Mouse (Mus musculus) liver, embryonic 16.5 days (tissue): ENCODE data around the gene Cant1. TPM values are rescaled to one million over a fixed set of nuclear protein-coding genes. Genes with fewer than 3 reads are reported as not detected.

Source experiments
- ATAC-seq: fragments of 200-750 bp; cut with Nextera tagmentation; 2 replicates; pipeline ENCODE4 v1.8.0; 2017; ENCODE audit warnings: low read depth, mild to moderate bottlenecking, moderate number of reproducible peaks, moderate library complexity
- H3K27ac ChIP-seq: fragments of 300-500 bp; sonication (generic); 2 replicates; pipeline ENCODE4 v1.5.1; 2014; ENCODE audit warnings: mild to moderate bottlenecking, low read length
- H3K27me3 ChIP-seq: fragments of 300-500 bp; sonication (generic); 2 replicates; pipeline ENCODE4 v1.6.1; 2014; ENCODE audit warnings: low read depth, low read length, mixed read lengths; ENCODE audit not compliant: control insufficient read depth, insufficient read depth
- H3K36me3 ChIP-seq: fragments of 300-500 bp; sonication (generic); 2 replicates; pipeline ENCODE4 v1.6.1; 2014; ENCODE audit warnings: mild to moderate bottlenecking; ENCODE audit not compliant: control insufficient read depth, insufficient read depth
- H3K4me1 ChIP-seq: fragments of 300-500 bp; sonication (generic); 2 replicates; pipeline ENCODE4 v1.6.1; 2014; ENCODE audit warnings: low read depth, low read length, mixed read lengths; ENCODE audit not compliant: control insufficient read depth
- H3K4me2 ChIP-seq: fragments of 300-500 bp; sonication (generic); 2 replicates; pipeline ENCODE4 v1.6.1; 2014; ENCODE audit warnings: low read depth, low read length, mixed read lengths
- H3K4me3 ChIP-seq: fragments of 300-500 bp; sonication (generic); 2 replicates; pipeline ENCODE4 v1.5.1; 2014; ENCODE audit warnings: low read depth, mild to moderate bottlenecking, low read length
- H3K9ac ChIP-seq: fragments of 300-500 bp; sonication (generic); 2 replicates; pipeline ENCODE4 v1.6.1; 2014; ENCODE audit warnings: low read depth, low read length
- H3K9me3 ChIP-seq: fragments of 300-500 bp; sonication (generic); replicated peaks from 2 replicates; pipeline ENCODE4 v1.6.1; 2016; ENCODE audit warnings: low read length; ENCODE audit not compliant: control insufficient read depth
- WGBS: fragments of 180-500 bp; shearing (Covaris S2); extraction: QIAGEN DNeasy Blood & Tissue Kit; methylation state at CpG from one replicate; pipeline ENCODE4 v1.1.7; 2014; ENCODE audit not compliant: insufficient replicate concordance; 5-methylcytosine and 5-hydroxymethylcytosine counted together
- polyA plus RNA-seq: library from polyadenylated mRNA; unstranded; fragments of >200 nt; fragmentation: Nextera tagmentation; extraction: Ambion mirVana; gene quantifications from 2 replicates; pipeline ENCODE4 v1.2.1, GENCODE M21; 2015

Cant1 gene
- polyA plus RNA-seq, 1 experiment from 2014 or later = 8.2 TPM

DNA sequence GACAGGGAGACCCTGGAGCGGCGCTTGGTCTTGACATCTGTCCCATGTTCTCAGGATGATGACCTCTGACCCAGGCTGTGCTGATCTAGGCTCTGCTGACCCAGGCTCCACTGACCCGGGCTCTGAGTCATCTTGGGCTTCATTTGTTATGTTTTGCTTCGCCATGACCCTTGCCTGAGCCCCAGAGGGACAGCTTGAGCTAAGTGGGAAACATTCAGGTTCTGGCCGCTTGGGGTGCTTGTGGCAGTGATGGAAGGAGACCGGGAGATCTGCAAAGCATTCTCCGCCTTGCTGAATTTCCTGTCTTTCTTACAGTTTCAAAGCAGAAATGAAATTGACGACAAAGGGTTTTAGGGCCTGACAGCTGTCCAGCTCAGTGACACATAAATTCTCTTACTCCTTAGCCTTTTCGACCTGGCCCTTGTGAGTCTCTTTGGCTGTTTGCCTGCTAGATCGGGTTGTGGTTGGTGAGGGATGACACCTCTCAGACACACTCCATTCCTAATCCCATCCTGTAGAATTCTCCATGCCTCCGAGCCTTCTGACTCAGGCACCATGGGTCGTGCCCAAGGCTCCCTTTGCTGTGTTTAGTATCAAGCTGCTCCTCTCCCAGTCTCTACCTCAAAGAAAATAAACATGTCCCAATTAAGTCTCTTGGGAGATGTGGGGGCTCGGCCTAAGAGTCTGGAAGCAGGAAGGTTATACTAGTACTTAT is 5.9 kb upstream of the Cant1 start:
- Histone ChIP-seq H3K4me2 (no peak overlapping the region), H3K4me3 (no peak overlapping the region), H3K9me3 (no peaks in the 10 kb centered on the region), H3K4me1 (peaks cover under 1% of the 10 kb centered on the region; the same call in 1 of the 2 replicates), H3K36me3 (no peaks in the 10 kb centered on the region), H3K27me3 (peaks cover 8% of the 10 kb centered on the region), H3K27ac (no peak overlapping the region), H3K9ac (no peak overlapping the region)
- no peak for ATAC-seq
- WGBS = 43% methylated on average over 13 of the region's 13 CpGs

DNA sequence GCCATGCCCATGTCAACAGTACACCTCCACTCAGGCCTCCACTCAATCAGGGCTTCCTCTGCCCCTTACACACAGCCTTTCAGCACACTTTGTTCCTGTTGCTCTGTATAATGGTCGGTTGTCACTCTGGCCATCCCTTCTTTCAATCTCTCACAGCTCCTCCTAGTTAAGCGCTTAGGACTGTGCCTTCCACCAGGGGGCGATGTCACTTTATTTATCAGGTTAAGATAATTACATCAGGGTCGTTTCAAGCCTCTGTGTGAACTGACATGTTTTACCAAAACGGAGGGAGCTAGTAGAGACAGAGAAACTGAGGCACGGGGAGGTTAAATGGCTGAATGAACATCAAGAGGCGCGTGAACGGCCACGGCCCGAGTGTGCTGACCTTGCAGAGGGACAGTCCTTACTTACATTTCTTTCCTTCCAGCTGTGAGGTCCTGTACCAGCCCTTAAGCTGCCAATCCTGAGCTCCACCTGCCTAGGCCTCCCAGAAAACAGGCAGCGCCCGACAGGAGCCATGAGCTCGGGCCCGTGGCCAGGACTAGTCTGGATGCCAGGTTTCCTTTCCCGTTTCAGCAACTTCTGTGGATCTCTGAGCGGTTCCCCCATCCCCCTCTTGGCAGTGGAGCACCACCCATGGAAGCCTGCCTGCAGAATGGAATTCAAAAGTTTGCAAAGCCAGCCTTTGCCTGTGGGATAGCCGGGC is 4.5 kb upstream of the Cant1 start:
- no peak for ATAC-seq
- peaks cover 6% of the 10 kb centered on the region for H3K4me1 ChIP-seq
- H3K4me3 ChIP-seq = no peak overlapping the region
- H3K4me2 ChIP-seq = peak overlapping the region; percentile 26; the same call in 1 of the 2 replicates
- no peaks in the 10 kb centered on the region for H3K9me3 ChIP-seq
- H3K27ac ChIP-seq = no peak overlapping the region
- H3K9ac ChIP-seq = no peak overlapping the region; the same call in 1 of the 2 replicates
- H3K27me3 ChIP-seq = peaks cover 3% of the 10 kb centered on the region; the same call in 1 of the 2 replicates
- H3K36me3 ChIP-seq = no peaks in the 10 kb centered on the region
- 8% methylated on average over 18 of the region's 18 CpGs for WGBS

DNA sequence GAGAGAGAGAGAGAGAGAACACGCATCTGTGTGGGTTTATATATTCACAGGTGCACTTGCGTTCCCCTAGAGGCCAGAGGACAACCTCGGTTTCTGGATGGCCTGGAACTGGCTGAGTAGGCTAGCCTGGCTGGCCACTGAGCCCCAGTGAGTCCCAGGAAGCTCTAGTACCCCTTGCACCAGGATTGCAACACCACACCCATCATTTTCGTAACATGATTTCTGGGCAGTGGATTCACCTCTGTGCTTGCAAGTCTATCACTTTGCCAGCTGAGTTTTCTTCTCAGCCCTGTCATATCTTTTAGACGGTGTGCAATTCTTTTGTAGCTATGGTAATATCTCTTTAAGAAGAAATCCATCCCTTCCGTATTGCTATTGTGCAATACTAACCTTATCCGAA is 1.4 kb upstream of the Cant1 start:
- WGBS = 58% methylated on average over 7 of the region's 7 CpGs
- no peak overlapping the region for H3K9ac ChIP-seq
- no peaks in the 10 kb centered on the region; the same call in 1 of the 2 replicates for H3K36me3 ChIP-seq
- no peaks in the 10 kb centered on the region for H3K9me3 ChIP-seq
- peaks cover 17% of the 10 kb centered on the region for H3K4me1 ChIP-seq
- H3K27me3 ChIP-seq = no peaks in the 10 kb centered on the region
- H3K4me2 ChIP-seq = no peak overlapping the region
- no peak overlapping the region for H3K4me3 ChIP-seq
- ATAC-seq = no peak
- no peak overlapping the region for H3K27ac ChIP-seq

DNA sequence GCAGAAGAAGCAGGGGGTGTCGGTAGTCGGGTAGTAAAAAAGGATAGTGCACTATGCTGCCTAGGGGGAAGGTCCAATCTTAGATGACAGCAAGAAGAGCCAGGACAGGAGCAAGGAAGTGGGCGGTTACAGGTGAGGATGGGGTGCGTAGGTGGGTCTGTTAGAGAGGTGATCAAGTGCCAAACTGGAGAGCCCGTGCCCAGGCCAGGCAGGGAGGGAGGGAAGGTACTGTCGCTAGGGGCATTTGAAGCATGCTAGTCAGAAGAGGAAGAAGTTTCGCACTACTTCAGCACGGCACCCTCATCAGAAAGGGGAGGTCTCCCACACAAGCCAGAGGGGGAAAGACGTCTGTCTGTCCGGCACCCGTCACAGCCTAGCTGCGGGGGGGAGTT is 448 bp downstream of the Cant1 start:
- 2% methylated on average over 12 of the region's 12 CpGs for WGBS
- no peaks in the 10 kb centered on the region for H3K27me3 ChIP-seq
- peak overlapping the region; percentile 96 for H3K9ac ChIP-seq
- peak overlapping the region; percentile 91 for H3K4me2 ChIP-seq
- peak overlapping the region; percentile 78 for H3K27ac ChIP-seq
- H3K4me1 ChIP-seq = peaks cover 17% of the 10 kb centered on the region
- H3K36me3 ChIP-seq = no peaks in the 10 kb centered on the region; the same call in 1 of the 2 replicates
- H3K9me3 ChIP-seq = no peaks in the 10 kb centered on the region
- peak; percentile 3; the same call in 1 of the 2 replicates for ATAC-seq
- H3K4me3 ChIP-seq = peak overlapping the region; percentile 92

DNA sequence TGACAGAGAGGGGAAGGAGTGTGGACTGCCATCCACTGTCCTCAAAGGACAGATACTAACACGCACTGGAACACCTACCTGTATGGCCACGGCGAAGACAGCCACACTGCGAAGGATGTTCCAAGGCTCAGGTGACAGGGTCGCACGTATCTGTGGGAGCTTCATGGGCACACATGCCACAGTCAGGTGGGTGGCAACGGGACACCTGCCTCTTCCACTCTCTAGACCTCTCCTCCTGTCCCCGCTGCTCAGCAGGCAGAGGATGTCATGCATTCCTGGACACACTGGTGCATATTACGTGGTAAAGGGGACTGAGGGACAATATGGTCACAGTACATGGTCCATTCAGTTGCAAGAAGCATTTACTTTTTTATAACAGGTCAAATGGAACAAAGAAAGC is 1.4 kb downstream of the Cant1 start:
- no peaks in the 10 kb centered on the region; the same call in 1 of the 2 replicates for H3K36me3 ChIP-seq
- H3K27ac ChIP-seq = no peak overlapping the region
- H3K9me3 ChIP-seq = no peaks in the 10 kb centered on the region
- H3K4me2 ChIP-seq = peak overlapping the region; percentile 91
- no peak for ATAC-seq
- 84% methylated on average over 9 of the region's 9 CpGs for WGBS
- H3K9ac ChIP-seq = peak overlapping the region; percentile 96
- H3K4me1 ChIP-seq = peaks cover 17% of the 10 kb centered on the region
- peak overlapping the region; percentile 92; the same call in 1 of the 2 replicates for H3K4me3 ChIP-seq
- no peaks in the 10 kb centered on the region for H3K27me3 ChIP-seq

- peaks cover 17% of the 10 kb centered on the region for H3K4me1 ChIP-seq
- no peaks in the 10 kb centered on the region for H3K27me3 ChIP-seq
- no peak overlapping the region for H3K4me3 ChIP-seq
- no peaks in the 10 kb centered on the region; the same call in 1 of the 2 replicates for H3K36me3 ChIP-seq
- WGBS = 75% methylated on average over 7 of the region's 7 CpGs
- H3K9me3 ChIP-seq = no peaks in the 10 kb centered on the region
- ATAC-seq = no peak
- no peak overlapping the region for H3K27ac ChIP-seq
- no peak overlapping the region for H3K4me2 ChIP-seq
- no peak overlapping the region for H3K9ac ChIP-seq
Measured at GRCm38 (mm10) chr11:118416046-118416445, 2.8 kb downstream of the Cant1 start.

DNA sequence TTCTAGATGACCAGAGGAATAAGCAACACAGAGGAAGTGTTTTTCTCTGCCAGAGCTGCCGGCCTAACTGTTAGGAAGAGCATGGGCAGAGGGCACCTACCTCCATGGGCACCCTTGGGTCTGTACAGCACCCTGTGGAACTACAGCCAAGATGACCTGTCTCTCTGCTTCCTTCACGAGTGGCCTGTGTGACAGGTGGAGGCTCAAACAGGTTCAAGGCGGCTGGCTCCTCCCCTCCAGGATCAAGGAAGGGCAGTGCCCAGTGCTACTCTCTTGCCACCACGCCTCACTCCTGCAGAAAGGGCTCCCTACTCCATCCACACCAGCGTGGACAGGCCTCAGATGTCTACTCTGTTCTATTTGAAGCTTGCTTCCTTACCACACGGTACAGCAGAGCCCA is 3.3 kb downstream of the Cant1 start:
- no peak for ATAC-seq
- H3K27ac ChIP-seq = no peak overlapping the region
- no peak overlapping the region for H3K4me2 ChIP-seq
- WGBS = 64% methylated on average over 6 of the region's 6 CpGs
- H3K36me3 ChIP-seq = no peaks in the 10 kb centered on the region; the same call in none of the 2 replicates
- H3K9ac ChIP-seq = no peak overlapping the region
- H3K4me1 ChIP-seq = peaks cover 17% of the 10 kb centered on the region
- no peaks in the 10 kb centered on the region for H3K9me3 ChIP-seq
- no peak overlapping the region for H3K4me3 ChIP-seq
- no peaks in the 10 kb centered on the region for H3K27me3 ChIP-seq

- ATAC-seq = no peak
- Histone ChIP-seq H3K27me3 (no peaks in the 10 kb centered on the region), H3K27ac (no peak overlapping the region), H3K9me3 (no peaks in the 10 kb centered on the region), H3K9ac (no peak overlapping the region), H3K4me1 (peaks cover 12% of the 10 kb centered on the region), H3K4me3 (no peak overlapping the region), H3K4me2 (no peak overlapping the region), H3K36me3 (no peaks in the 10 kb centered on the region; the same call in none of the 2 replicates)
- WGBS = 68% methylated on average over 5 of the region's 5 CpGs
Measured at GRCm38 (mm10) chr11:118414270-118414669, 4.6 kb downstream of the Cant1 start.

- peaks cover 8% of the 10 kb centered on the region for H3K4me1 ChIP-seq
- no peak for ATAC-seq
Measured at GRCm38 (mm10) chr11:118413055-118413454, 5.8 kb downstream of the Cant1 start.

More at GRCm38 (mm10) chr11:118413055-118413454, 5.8 kb downstream of the Cant1 start:
- no peak overlapping the region for H3K4me2 ChIP-seq
- H3K36me3 ChIP-seq = no peaks in the 10 kb centered on the region; the same call in none of the 2 replicates
- H3K4me3 ChIP-seq = no peak overlapping the region
- H3K9ac ChIP-seq = no peak overlapping the region
- H3K9me3 ChIP-seq = no peaks in the 10 kb centered on the region
- no peaks in the 10 kb centered on the region for H3K27me3 ChIP-seq
- no peak overlapping the region for H3K27ac ChIP-seq
- 71% methylated on average over 4 of the region's 4 CpGs for WGBS
